Mouse (Mus musculus) lung, embryonic 16.5 days (tissue): ENCODE data around the gene Gpx7. TPM values are rescaled to one million over a fixed set of nuclear protein-coding genes. Genes with fewer than 3 reads are reported as not detected.

Source experiments
- ATAC-seq: fragments of 200-750 bp; cut with Nextera tagmentation; 2 replicates; pipeline ENCODE4 v1.8.0; 2017; ENCODE audit warnings: low read depth, mild to moderate bottlenecking, moderate library complexity
- H3K27ac ChIP-seq: fragments of 300-500 bp; sonication (generic); 2 replicates; pipeline ENCODE4 v1.5.1; 2014; ENCODE audit warnings: mild to moderate bottlenecking, control low read depth, low read length
- H3K27me3 ChIP-seq: fragments of 300-500 bp; sonication (generic); 2 replicates; pipeline ENCODE4 v1.6.1; 2014; ENCODE audit warnings: low read depth, low read length, mixed read lengths; ENCODE audit not compliant: control insufficient read depth, insufficient read depth
- H3K36me3 ChIP-seq: fragments of 300-500 bp; sonication (generic); 2 replicates; pipeline ENCODE4 v1.6.1; 2014; ENCODE audit warnings: low read length; ENCODE audit not compliant: control insufficient read depth, insufficient read depth
- H3K4me1 ChIP-seq: fragments of 300-500 bp; sonication (generic); replicated peaks from 2 replicates; pipeline ENCODE4 v1.6.1; 2014; ENCODE audit warnings: low read length, mixed read lengths; ENCODE audit not compliant: control insufficient read depth, insufficient read depth
- H3K4me2 ChIP-seq: fragments of 300-500 bp; sonication (generic); 2 replicates; pipeline ENCODE4 v1.6.1; 2014; ENCODE audit warnings: low read depth, low read length, control low read depth
- H3K4me3 ChIP-seq: fragments of 300-500 bp; sonication (generic); 2 replicates; pipeline ENCODE4 v1.5.1; 2014; ENCODE audit warnings: mild to moderate bottlenecking, low read length, control low read depth
- H3K9ac ChIP-seq: fragments of 300-500 bp; sonication (generic); 2 replicates; pipeline ENCODE4 v1.6.1; 2014; ENCODE audit warnings: low read length, control low read depth
- H3K9me3 ChIP-seq: fragments of 300-500 bp; sonication (generic); 2 replicates; pipeline ENCODE4 v1.6.1; 2016; ENCODE audit warnings: low read length; ENCODE audit not compliant: control insufficient read depth
- WGBS: fragments of 180-500 bp; shearing (Covaris S2); extraction: QIAGEN DNeasy Blood & Tissue Kit; methylation state at CpG from one replicate; pipeline ENCODE4 v1.1.7; 2014; 5-methylcytosine and 5-hydroxymethylcytosine counted together
- polyA plus RNA-seq: library from polyadenylated mRNA; unstranded; fragments of >200 nt; fragmentation: Nextera tagmentation; extraction: Ambion mirVana; gene quantifications from 2 replicates; pipeline ENCODE4 v1.2.1, GENCODE M21; 2015

Gene Gpx7
- polyA plus RNA-seq, 1 experiment from 2014 or later, result 90.6 TPM

- Histone ChIP-seq H3K27me3 (peaks cover 25% of the 10 kb centered on the region), H3K4me1 (peaks cover 4% of the 10 kb centered on the region; the same call in 1 of the 2 replicates), H3K36me3 (no peaks in the 10 kb centered on the region), H3K4me3 (peak within 1 kb of the TSS; percentile 52), H3K9me3 (no peaks in the 10 kb centered on the region), H3K9ac (peak within 1 kb of the TSS; percentile 66), H3K27ac (no peak within 1 kb of the TSS), H3K4me2 (peak within 1 kb of the TSS; percentile 87)
- no peak for ATAC-seq
- WGBS, result 2% methylated on average over 55 of the region's 55 CpGs
Measured at GRCm38 (mm10) chr4:108383183-108383714, 23.5 kb downstream of the Gpx7 start, which contains the start of gene Shisal2a. Gene Shisal2a, minus strand, starts transcription at chr4:108383349.

DNA sequence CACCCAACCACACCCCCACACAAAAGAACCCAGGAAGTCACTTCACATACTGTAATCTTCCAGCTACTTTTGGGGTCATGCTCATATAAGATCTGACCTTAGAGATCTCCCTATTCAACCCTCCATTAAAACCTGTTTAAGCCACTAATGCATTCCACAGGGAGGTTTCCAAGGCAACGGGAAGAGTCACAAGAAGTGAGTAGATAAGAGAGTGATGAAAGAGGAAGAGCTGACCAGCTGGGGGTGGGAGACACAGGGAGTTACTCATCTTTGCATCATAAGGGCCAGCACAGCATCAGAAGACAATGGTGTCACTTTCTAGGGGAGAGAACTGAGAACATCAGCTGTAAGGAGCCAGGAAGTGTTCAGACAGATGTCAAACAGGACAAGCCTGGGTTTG is 26.6 kb downstream of the Gpx7 start:
- Histone ChIP-seq H3K36me3 (no peaks in the 10 kb centered on the region), H3K4me3 (no peak overlapping the region), H3K27me3 (peaks cover 25% of the 10 kb centered on the region), H3K4me1 (peaks cover 4% of the 10 kb centered on the region; the same call in 1 of the 2 replicates), H3K27ac (no peak overlapping the region), H3K4me2 (no peak overlapping the region), H3K9me3 (no peaks in the 10 kb centered on the region), H3K9ac (no peak overlapping the region)
- WGBS, result 7% methylated on average over 1 of the region's 1 CpGs
- ATAC-seq, result no peak

- WGBS, result 79% methylated on average over 3 of the region's 3 CpGs
- no peak for ATAC-seq
- Histone ChIP-seq H3K4me2 (no peak overlapping the region), H3K4me3 (no peak overlapping the region), H3K4me1 (peaks cover 4% of the 10 kb centered on the region; the same call in 1 of the 2 replicates), H3K9ac (no peak overlapping the region), H3K36me3 (no peaks in the 10 kb centered on the region), H3K27ac (no peak overlapping the region), H3K9me3 (no peaks in the 10 kb centered on the region), H3K27me3 (peaks cover 24% of the 10 kb centered on the region)
Measured at GRCm38 (mm10) chr4:108379476-108379875, 27.3 kb downstream of the Gpx7 start.

GRCm38 (mm10) chr4:108372166-108372565 is 34.6 kb downstream of the Gpx7 start:
- no peaks in the 10 kb centered on the region for H3K27me3 ChIP-seq
- no peaks in the 10 kb centered on the region for H3K9me3 ChIP-seq
- WGBS, result 32% methylated on average over 3 of the region's 3 CpGs
- 0 out of 2 replicates have a peak, but pooled peaks cover 3% of the 10 kb centered on the region for H3K4me1 ChIP-seq
- H3K4me3 ChIP-seq, result no peak overlapping the region
- ATAC-seq, result no peak
- no peak overlapping the region for H3K4me2 ChIP-seq
- no peaks in the 10 kb centered on the region for H3K36me3 ChIP-seq
- no peak overlapping the region for H3K9ac ChIP-seq
- H3K27ac ChIP-seq, result no peak overlapping the region

GRCm38 (mm10) chr4:108371421-108371820 is 35.3 kb downstream of the Gpx7 start:
- no peak for ATAC-seq
- Histone ChIP-seq H3K27me3 (no peaks in the 10 kb centered on the region), H3K36me3 (no peaks in the 10 kb centered on the region), H3K9ac (no peak overlapping the region), H3K9me3 (no peaks in the 10 kb centered on the region), H3K4me1 (0 out of 2 replicates have a peak, but pooled peaks cover 3% of the 10 kb centered on the region), H3K4me3 (no peak overlapping the region), H3K4me2 (no peak overlapping the region), H3K27ac (no peak overlapping the region)
- 80% methylated on average over 3 of the region's 3 CpGs for WGBS

DNA sequence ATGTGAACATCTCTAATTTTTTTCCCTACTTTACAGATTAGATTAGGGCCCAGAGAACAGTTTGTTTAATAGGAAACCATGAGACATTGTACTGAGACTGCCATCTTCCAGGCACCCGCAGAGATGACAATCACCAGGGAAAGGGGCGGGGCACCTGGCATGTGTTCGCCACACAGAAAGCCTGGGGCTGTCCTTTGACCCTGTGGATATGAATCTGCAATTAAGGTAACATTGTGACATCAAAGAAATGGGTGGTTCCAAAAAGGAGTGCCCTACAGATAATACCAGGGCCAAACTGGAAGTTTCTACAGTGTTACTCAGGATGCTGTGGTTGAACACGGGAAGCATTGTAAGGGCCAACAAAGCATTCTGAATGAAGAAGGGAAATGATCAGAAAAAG is 36.4 kb downstream of the Gpx7 start:
- Histone ChIP-seq H3K9me3 (no peaks in the 10 kb centered on the region), H3K27me3 (no peaks in the 10 kb centered on the region), H3K4me1 (0 out of 2 replicates have a peak, but pooled peaks cover 3% of the 10 kb centered on the region), H3K4me2 (no peak overlapping the region), H3K36me3 (no peaks in the 10 kb centered on the region), H3K27ac (no peak overlapping the region), H3K4me3 (no peak overlapping the region), H3K9ac (no peak overlapping the region)
- 52% methylated on average over 4 of the region's 4 CpGs for WGBS
- no peak for ATAC-seq

DNA sequence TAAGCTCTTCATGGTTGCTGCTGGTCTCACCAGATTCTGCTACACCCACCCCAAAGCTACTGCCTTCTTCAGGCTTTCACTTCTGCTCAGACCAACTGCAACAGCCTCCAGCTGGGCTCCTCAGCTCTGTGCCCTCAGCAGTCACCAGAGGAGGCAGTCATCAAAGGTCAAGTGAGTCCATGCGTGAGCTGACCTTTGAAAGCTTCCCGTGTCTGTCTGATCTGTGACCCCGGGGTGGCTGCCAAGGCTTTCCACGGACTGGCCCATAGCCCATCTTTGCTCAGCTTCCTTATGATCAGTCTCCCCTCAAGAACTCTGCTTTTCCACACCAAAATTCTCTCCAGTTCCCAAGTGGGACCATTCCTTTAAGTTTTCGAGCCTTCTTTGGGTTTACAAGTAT is 37.5 kb downstream of the Gpx7 start:
- ATAC-seq, result no peak
- H3K4me1 ChIP-seq, result peaks cover 5% of the 10 kb centered on the region
- H3K9me3 ChIP-seq, result no peaks in the 10 kb centered on the region
- no peak overlapping the region for H3K9ac ChIP-seq
- H3K4me2 ChIP-seq, result no peak overlapping the region
- no peak overlapping the region for H3K27ac ChIP-seq
- no peaks in the 10 kb centered on the region for H3K27me3 ChIP-seq
- WGBS, result 19% methylated on average over 5 of the region's 5 CpGs
- no peak overlapping the region for H3K4me3 ChIP-seq
- H3K36me3 ChIP-seq, result no peaks in the 10 kb centered on the region

DNA sequence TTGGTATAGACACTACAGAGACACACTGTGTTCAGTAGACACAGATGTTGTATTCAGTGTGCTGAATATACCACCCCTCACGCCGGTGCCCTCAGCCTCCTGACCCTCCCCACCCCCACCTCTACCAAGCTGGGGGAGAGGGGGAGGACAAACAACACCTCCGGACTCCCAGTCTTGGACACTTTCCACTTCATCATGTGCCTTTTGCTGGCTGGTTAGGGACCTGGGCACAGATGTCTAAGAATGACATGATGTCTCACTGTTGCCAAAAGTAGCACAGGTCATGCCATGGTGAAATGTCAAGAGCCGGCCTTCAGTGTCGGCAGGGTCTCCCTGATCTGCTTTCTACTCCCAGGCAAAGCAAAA is 42.7 kb downstream of the Gpx7 start:
- H3K4me1 ChIP-seq, result peaks cover 38% of the 10 kb centered on the region
- no peak for ATAC-seq
- no peak overlapping the region for H3K9ac ChIP-seq
- no peaks in the 10 kb centered on the region for H3K9me3 ChIP-seq
- H3K36me3 ChIP-seq, result no peaks in the 10 kb centered on the region
- no peak overlapping the region for H3K4me3 ChIP-seq
- H3K27me3 ChIP-seq, result no peaks in the 10 kb centered on the region
- H3K27ac ChIP-seq, result peak overlapping the region; percentile 80
- H3K4me2 ChIP-seq, result no peak overlapping the region
- 20% methylated on average over 5 of the region's 5 CpGs for WGBS

DNA sequence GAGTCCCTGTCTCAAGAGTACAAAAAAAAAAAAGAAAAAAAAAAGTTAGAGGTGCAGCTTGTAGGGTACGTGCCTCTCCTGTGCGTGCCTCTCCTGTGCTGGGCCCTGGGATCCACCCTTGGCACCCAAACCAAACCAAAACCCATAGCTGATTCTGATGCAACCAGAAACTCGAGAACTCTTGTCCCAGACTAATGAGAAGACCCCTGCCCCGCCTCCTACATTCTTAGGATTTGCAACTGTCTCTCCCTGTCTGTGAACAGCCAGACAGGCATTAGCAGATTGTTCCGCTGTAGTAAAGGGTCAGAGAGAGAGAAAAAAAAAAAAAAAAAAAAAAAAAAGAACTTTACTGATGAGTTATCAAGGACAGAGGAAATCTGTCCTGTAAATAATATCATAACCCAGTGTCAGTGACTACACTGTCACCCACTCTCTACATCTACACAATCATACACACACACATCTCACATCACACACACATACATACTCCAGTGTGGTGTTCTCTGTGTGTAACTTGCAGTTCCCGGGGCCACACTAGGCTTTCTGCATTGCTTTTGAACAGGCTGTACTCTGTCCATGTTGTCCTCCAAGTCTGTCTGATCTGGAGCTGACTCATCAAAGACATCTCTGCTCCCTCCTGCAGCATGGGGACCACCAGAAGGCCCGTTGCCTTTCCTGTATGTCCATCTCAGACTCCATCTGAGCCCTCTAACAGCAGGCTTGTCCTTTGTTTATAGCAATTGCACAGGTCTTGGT is 43.2 kb downstream of the Gpx7 start:
- H3K4me3 ChIP-seq, result no peak overlapping the region
- H3K4me1 ChIP-seq, result peaks cover 39% of the 10 kb centered on the region
- no peaks in the 10 kb centered on the region for H3K27me3 ChIP-seq
- H3K9me3 ChIP-seq, result no peaks in the 10 kb centered on the region
- H3K36me3 ChIP-seq, result no peaks in the 10 kb centered on the region
- peak overlapping the region; percentile 86 for H3K27ac ChIP-seq
- 12% methylated on average over 7 of the region's 7 CpGs for WGBS
- H3K4me2 ChIP-seq, result peak overlapping the region; percentile 35
- H3K9ac ChIP-seq, result peak overlapping the region; percentile 46; the same call in 1 of the 2 replicates
- ATAC-seq, result peak; percentile 77
